Mouse (Mus musculus): ENCODE data around the gene Eva1b. TPM values are rescaled to one million over a fixed set of nuclear protein-coding genes. Genes with fewer than 3 reads are reported as not detected.

Gene Eva1b
- total and polyA plus RNA-seq, 2 experiments from 2014 or later, result 11.6 to 25.6 TPM

DNA sequence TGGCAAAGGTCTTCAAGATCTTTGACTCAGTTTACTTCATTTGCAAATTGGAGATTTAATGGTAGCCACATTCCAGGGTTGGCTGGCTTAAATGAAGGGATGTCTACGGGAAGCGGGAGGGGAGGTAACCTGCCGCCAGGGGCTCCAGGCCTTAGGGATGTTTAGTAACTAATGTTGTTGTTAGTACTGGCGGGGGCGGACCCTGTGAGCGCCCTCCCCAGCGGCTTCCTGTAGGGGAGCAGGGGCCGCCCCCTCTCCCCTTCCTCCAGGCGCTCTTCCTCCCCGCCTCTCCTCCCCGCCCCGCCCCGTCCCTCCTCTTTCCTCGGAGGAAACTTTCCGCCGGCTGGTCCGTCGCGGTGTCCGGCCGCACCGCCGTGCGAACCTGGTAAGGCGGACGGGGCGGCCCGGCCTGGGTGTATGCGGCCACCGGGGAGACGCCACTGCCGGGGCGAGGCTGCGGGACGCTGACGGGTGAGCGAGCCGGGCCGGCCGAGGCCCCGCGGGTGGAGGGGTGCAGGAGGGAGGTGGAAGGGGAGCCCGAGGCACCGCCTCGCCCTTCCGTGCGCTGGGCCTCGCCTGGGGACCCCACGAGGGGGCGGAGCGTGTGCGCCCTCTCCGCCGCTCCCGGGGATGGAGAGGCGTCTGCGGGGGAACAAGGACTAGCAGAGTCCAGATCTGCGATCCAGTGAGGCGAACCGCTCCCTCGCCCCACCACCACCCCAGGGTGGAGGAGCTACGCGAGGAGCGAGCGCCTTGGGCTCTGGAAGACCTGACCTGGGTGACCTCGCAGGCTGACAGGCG, 817 bp downstream of the Eva1b start:
- Histone ChIP-seq H3K4me1 (ENCODE audit: insufficient read depth, low read length) (peaks cover 3% of the 10 kb centered on the region; the same call in 1 of the 2 replicates), H3K36me3 (ENCODE audit: insufficient read depth, low read length) (no peaks in the 10 kb centered on the region), H3K9ac (replicated peaks; ENCODE audit: low read length) (peak overlapping the region; percentile 50), H3K9me3 (ENCODE audit: low read length) (no peaks in the 10 kb centered on the region), H3K4me3 (ENCODE audit: low read length) (peak overlapping the region; percentile 42), H3K27ac (peak overlapping the region; percentile 13; the same call in 1 of the 2 replicates), H3K4me2 (ENCODE audit: low read depth, low read length) (peak overlapping the region; percentile 57), H3K27me3 (ENCODE audit: insufficient read depth, low read length) (no peaks in the 10 kb centered on the region)
- 0 out of 2 replicates have a peak, but pooled peaks have one; percentile 11 for ATAC-seq
- WGBS, result 4% methylated on average over 59 of the region's 67 CpGs
- TF ChIP-seq CTCF (IDR thresholded peaks at IDR 0.05; ENCODE audit: low read depth), result 0 out of 2 replicates have a peak, but pooled peaks have one; percentile 26
- DNase-seq (ENCODE audit: low spot score), result no peak

GRCm38 (mm10) chr4:126149041-126149676, 1.6 kb downstream of the Eva1b start:
- no peaks in the 10 kb centered on the region for H3K9me3 ChIP-seq (ENCODE audit: low read length)
- WGBS, result 26% methylated on average over 42 of the region's 42 CpGs
- DNase-seq (ENCODE audit: low spot score) (no peak), ATAC-seq (0 out of 2 replicates have a peak, but pooled peaks have one; percentile 10)
- no peaks in the 10 kb centered on the region for H3K27me3 ChIP-seq (ENCODE audit: insufficient read depth, low read length)
- no peaks in the 10 kb centered on the region for H3K36me3 ChIP-seq (ENCODE audit: insufficient read depth, low read length)
- peak overlapping the region; percentile 57 for H3K4me2 ChIP-seq (ENCODE audit: low read depth, low read length)
- H3K4me1 ChIP-seq (ENCODE audit: insufficient read depth, low read length), result peaks cover 3% of the 10 kb centered on the region; the same call in 1 of the 2 replicates
- H3K9ac ChIP-seq (replicated peaks; ENCODE audit: low read length), result peak overlapping the region; percentile 50; the same call in 1 of the 2 replicates
- peak overlapping the region; percentile 13; the same call in 1 of the 2 replicates for H3K27ac ChIP-seq
- peak overlapping the region; percentile 42 for H3K4me3 ChIP-seq (ENCODE audit: low read length)
- no peak for TF ChIP-seq CTCF (IDR thresholded peaks at IDR 0.05; ENCODE audit: low read depth)

DNA sequence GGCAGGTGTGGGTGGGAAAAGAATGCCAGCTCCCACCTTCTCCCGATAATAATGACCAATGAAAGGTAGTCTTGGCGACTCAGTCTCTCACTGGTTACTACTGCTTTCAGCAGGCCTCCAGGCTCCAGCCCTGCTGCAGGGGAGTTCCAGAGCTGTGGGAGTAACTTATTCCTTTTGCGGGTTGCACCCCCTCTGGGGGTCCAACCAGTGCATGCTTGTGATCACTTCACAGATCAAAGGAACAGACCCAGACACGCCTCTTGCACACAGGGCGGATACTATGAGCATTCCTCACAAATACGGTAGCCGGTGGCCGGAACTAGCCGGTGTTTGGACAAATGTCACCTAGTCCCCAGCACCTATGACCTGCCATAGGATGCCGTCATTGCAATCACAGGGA, 2.3 kb downstream of the Eva1b start:
- ATAC-seq, result no peak
- no peaks in the 10 kb centered on the region for H3K36me3 ChIP-seq (ENCODE audit: insufficient read depth, low read length)
- WGBS, result 54% methylated on average over 10 of the region's 10 CpGs
- TF ChIP-seq CTCF (IDR thresholded peaks at IDR 0.05; ENCODE audit: low read depth), result no peak
- H3K27me3 ChIP-seq (ENCODE audit: insufficient read depth, low read length), result no peaks in the 10 kb centered on the region
- H3K4me1 ChIP-seq (ENCODE audit: insufficient read depth, low read length), result peaks cover 3% of the 10 kb centered on the region; the same call in 1 of the 2 replicates
- H3K4me2 ChIP-seq (ENCODE audit: low read depth, low read length), result peak overlapping the region; percentile 57
- no peaks in the 10 kb centered on the region for H3K9me3 ChIP-seq (ENCODE audit: low read length)
- DNase-seq (ENCODE audit: low spot score), result no peak
- H3K4me3 ChIP-seq (ENCODE audit: low read length), result no peak overlapping the region
- no peak overlapping the region; the same call in 1 of the 2 replicates for H3K27ac ChIP-seq
- no peak overlapping the region for H3K9ac ChIP-seq (replicated peaks; ENCODE audit: low read length)

DNA sequence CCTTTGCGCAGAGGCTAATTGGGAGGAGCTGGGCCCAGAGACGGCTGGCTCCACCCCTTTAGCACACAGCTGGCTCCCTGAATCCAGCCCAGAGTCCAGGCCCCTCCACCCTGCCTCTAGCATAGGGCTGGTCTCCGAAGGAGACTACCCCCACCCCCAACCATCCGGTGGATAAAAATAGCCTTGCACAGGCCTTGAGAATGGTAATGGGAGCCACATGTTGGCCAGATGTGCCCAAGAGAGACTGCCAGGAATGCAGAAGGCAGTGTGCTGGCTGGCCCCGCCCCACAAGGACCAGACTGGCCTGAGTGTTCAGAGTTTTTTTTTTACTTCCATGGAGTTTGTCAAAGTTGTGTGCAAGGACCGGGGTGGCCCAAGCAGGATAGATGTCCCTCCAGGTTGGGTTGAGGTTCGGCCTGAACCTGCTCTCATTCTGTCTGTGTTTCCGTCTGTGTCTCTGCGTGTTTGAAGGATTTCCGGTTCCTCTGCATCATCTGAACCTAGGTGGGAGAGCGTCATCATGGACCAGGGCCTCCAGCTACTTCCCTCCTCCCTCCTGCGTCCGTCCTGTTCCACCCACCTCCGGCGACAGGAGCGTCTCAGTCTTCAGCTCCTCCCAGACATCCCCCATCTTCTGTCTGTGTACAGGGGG, 2.9 kb downstream of the Eva1b start:
- TF ChIP-seq CTCF (IDR thresholded peaks at IDR 0.05; ENCODE audit: low read depth), result no peak
- no peaks in the 10 kb centered on the region for H3K27me3 ChIP-seq (ENCODE audit: insufficient read depth, low read length)
- WGBS, result 70% methylated on average over 16 of the region's 16 CpGs
- ATAC-seq, result no peak
- H3K4me1 ChIP-seq (ENCODE audit: insufficient read depth, low read length), result peaks cover 3% of the 10 kb centered on the region; the same call in 1 of the 2 replicates
- H3K4me3 ChIP-seq (ENCODE audit: low read length), result no peak overlapping the region
- H3K36me3 ChIP-seq (ENCODE audit: insufficient read depth, low read length), result no peaks in the 10 kb centered on the region
- no peak overlapping the region for H3K27ac ChIP-seq
- DNase-seq (ENCODE audit: low spot score), result no peak
- no peak overlapping the region for H3K4me2 ChIP-seq (ENCODE audit: low read depth, low read length)
- no peak overlapping the region for H3K9ac ChIP-seq (replicated peaks; ENCODE audit: low read length)
- H3K9me3 ChIP-seq (ENCODE audit: low read length), result no peaks in the 10 kb centered on the region

DNA sequence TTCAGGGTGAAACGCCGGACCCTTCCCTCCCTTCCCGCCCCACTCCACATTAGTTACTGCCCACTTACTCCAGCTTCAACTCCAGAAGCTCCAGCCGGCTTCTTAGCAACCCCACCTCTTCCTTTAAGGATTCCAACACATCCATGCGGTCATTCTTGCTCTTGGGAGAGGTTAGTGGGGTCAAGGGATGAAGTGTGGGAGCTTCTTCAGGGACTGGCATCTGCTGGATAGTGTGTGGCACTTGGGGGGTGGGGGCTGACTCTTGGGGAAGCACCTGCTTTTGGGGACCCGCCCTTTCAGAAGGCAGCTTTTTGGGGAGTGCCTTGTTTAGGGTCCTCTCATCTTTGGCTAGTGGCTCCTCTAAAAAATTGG, 3.4 kb downstream of the Eva1b start:
- Histone ChIP-seq H3K36me3 (ENCODE audit: insufficient read depth, low read length) (no peaks in the 10 kb centered on the region), H3K27me3 (ENCODE audit: insufficient read depth, low read length) (no peaks in the 10 kb centered on the region), H3K4me2 (ENCODE audit: low read depth, low read length) (no peak overlapping the region), H3K27ac (no peak overlapping the region), H3K9ac (replicated peaks; ENCODE audit: low read length) (no peak overlapping the region), H3K4me1 (ENCODE audit: insufficient read depth, low read length) (peaks cover 3% of the 10 kb centered on the region; the same call in 1 of the 2 replicates), H3K4me3 (ENCODE audit: low read length) (no peak overlapping the region), H3K9me3 (ENCODE audit: low read length) (no peaks in the 10 kb centered on the region)
- no peak for DNase-seq (ENCODE audit: low spot score)
- no peak for ATAC-seq
- WGBS, result 76% methylated on average over 6 of the region's 6 CpGs
- no peak for TF ChIP-seq CTCF (IDR thresholded peaks at IDR 0.05; ENCODE audit: low read depth)

- WGBS, result 85% methylated on average over 16 of the region's 16 CpGs
- no peak for ATAC-seq
- H3K27me3 ChIP-seq (ENCODE audit: insufficient read depth, low read length), result no peaks in the 10 kb centered on the region
Observed at GRCm38 (mm10) chr4:126151701-126152440, 4.3 kb downstream of the Eva1b start.

More at GRCm38 (mm10) chr4:126151701-126152440, 4.3 kb downstream of the Eva1b start:
- Histone ChIP-seq H3K9me3 (ENCODE audit: low read length) (no peaks in the 10 kb centered on the region), H3K36me3 (ENCODE audit: insufficient read depth, low read length) (no peaks in the 10 kb centered on the region), H3K9ac (replicated peaks; ENCODE audit: low read length) (no peak overlapping the region), H3K4me1 (ENCODE audit: insufficient read depth, low read length) (peaks cover 3% of the 10 kb centered on the region; the same call in 1 of the 2 replicates), H3K4me2 (ENCODE audit: low read depth, low read length) (no peak overlapping the region), H3K4me3 (ENCODE audit: low read length) (no peak overlapping the region), H3K27ac (no peak overlapping the region)
- TF ChIP-seq CTCF (IDR thresholded peaks at IDR 0.05; ENCODE audit: low read depth), result no peak
- DNase-seq (ENCODE audit: low spot score), result no peak
